30 mouse cellular contexts compared by ENCODE assay signal in genomic region chr5:102171808-102172207, GRCm38 (mm10).
A peak's percentile ranks its signal among the peaks of the same experiment; 100 is the strongest.
DNase-seq lines count a peak whose midpoint lies in the region; ATAC-seq lines count a peak whose summit lies in the region.
"Had no signal": no experiment of that assay in that cellular context is flagged by ENCODE, and none has a peak within 500 bp of the region (broad histone marks: within the 10 kb centered on the region; RNA-seq: fewer than 3 reads in every experiment).

No protein-coding gene starts in this region.

- H3K4me2 ChIP-seq in forebrain, embryonic 15.5 days (replicated peaks): no peak overlapping the region
- no peak overlapping the region for H3K4me2 ChIP-seq in forebrain, embryonic 11.5 days (ENCODE audit: low read depth, low read length, severe bottlenecking)
- no peak overlapping the region for H3K4me2 ChIP-seq in neural tube, embryonic 13.5 days
- H3K4me2 ChIP-seq: embryonic facial prominence, embryonic 13.5 days; heart, embryonic 12.5 days; limb, embryonic 15.5 days; lung, embryonic 14.5 days; midbrain, embryonic 13.5 days; neural tube, embryonic 12.5 days; stomach, embryonic 15.5 days had no signal

- H3K36me3 ChIP-seq in forebrain, embryonic 15.5 days: no peaks in the 10 kb centered on the region
- no peaks in the 10 kb centered on the region for H3K36me3 ChIP-seq in forebrain, embryonic 11.5 days (ENCODE audit: control insufficient read depth, insufficient read depth, low read length)
- H3K36me3 ChIP-seq in neural tube, embryonic 13.5 days: no peaks in the 10 kb centered on the region
- H3K36me3 ChIP-seq: embryonic facial prominence, embryonic 13.5 days; heart, embryonic 12.5 days; hindbrain, embryonic 10.5 days; limb, embryonic 15.5 days; midbrain, embryonic 13.5 days; neural tube, embryonic 12.5 days; stomach, embryonic 15.5 days had no signal

- no peaks in the 10 kb centered on the region for H3K9me3 ChIP-seq in forebrain, embryonic 15.5 days
- H3K9me3 ChIP-seq in forebrain, embryonic 11.5 days (ENCODE audit: control insufficient read depth, low read length): no peaks in the 10 kb centered on the region
- H3K9me3 ChIP-seq in neural tube, embryonic 13.5 days: no peaks in the 10 kb centered on the region
- H3K9me3 ChIP-seq: embryonic facial prominence, embryonic 13.5 days; heart, embryonic 12.5 days; hindbrain, embryonic 10.5 days; limb, embryonic 15.5 days; midbrain, embryonic 13.5 days; neural tube, embryonic 12.5 days; stomach, embryonic 15.5 days had no signal

- H3K4me1 ChIP-seq in forebrain, embryonic 15.5 days: 0 out of 2 replicates have a peak, but pooled peaks cover 4% of the 10 kb centered on the region
- H3K4me1 ChIP-seq in forebrain, embryonic 11.5 days (replicated peaks; ENCODE audit: control insufficient read depth, insufficient read depth, low read length): no peaks in the 10 kb centered on the region
- H3K4me1 ChIP-seq in neural tube, embryonic 13.5 days (replicated peaks): peaks cover 13% of the 10 kb centered on the region
- H3K4me1 ChIP-seq: heart, embryonic 12.5 days; midbrain, embryonic 13.5 days; neural tube, embryonic 12.5 days; stomach, embryonic 15.5 days had no signal

- 70% methylated on average over 2 of the region's 3 CpGs for WGBS in forebrain, embryonic 15.5 days
- WGBS in forebrain, embryonic 11.5 days: 92% methylated on average over 2 of the region's 3 CpGs
- 58% methylated on average over 2 of the region's 3 CpGs for WGBS in neural tube, embryonic 13.5 days

- ATAC-seq in forebrain, embryonic 15.5 days (replicated peaks): peak; percentile 92
- no peak for ATAC-seq in forebrain, embryonic 11.5 days (replicated peaks; ENCODE audit: low FRiP score)
- peak; percentile 63; the same call in 1 of the 2 replicates for ATAC-seq in neural tube, embryonic 13.5 days (ENCODE audit: low read depth)
- ATAC-seq: inflammation-experienced regulatory T-cells, adult 6 months; midbrain, embryonic 13.5 days had no signal

- no peaks in the 10 kb centered on the region for H3K27me3 ChIP-seq in forebrain, embryonic 15.5 days
- H3K27me3 ChIP-seq in forebrain, embryonic 11.5 days (ENCODE audit: control insufficient read depth, insufficient read depth, low read length): no peaks in the 10 kb centered on the region
- H3K27me3 ChIP-seq in neural tube, embryonic 13.5 days: no peaks in the 10 kb centered on the region
- H3K27me3 ChIP-seq: embryonic facial prominence, embryonic 13.5 days; heart, embryonic 12.5 days; limb, embryonic 15.5 days; midbrain, embryonic 13.5 days; neural tube, embryonic 12.5 days; stomach, embryonic 15.5 days had no signal

- H3K4me3 ChIP-seq in forebrain, embryonic 15.5 days: no peak overlapping the region
- no peak overlapping the region for H3K4me3 ChIP-seq in forebrain, embryonic 11.5 days (ENCODE audit: low read depth, low read length)
- no peak overlapping the region for H3K4me3 ChIP-seq in neural tube, embryonic 13.5 days
- H3K4me3 ChIP-seq: embryonic facial prominence, embryonic 13.5 days; heart, embryonic 12.5 days; hindbrain, embryonic 10.5 days; limb, embryonic 15.5 days; midbrain, embryonic 13.5 days; neural tube, embryonic 12.5 days; stomach, embryonic 15.5 days had no signal

- DNase-seq in forebrain, embryonic 11.5 days (ENCODE audit: low spot score): no peak
- no peak for DNase-seq in neural tube, embryonic 10.5 days (ENCODE audit: extremely low spot score, low spot score)
- peak; percentile 20 to 33 for DNase-seq in layer of hippocampus, adult 8-10 months (ENCODE audit: low spot score in 2 of 2)
- DNase-seq in retina, postnatal 1 day: peak; percentile 42
- DNase-seq in heart, adult 18-20 months: no peak
- no peak for DNase-seq in cerebellum, adult 18-20 months
- DNase-seq: adrenal gland, postnatal 36 days; cerebellum, adult 11-12 months; cerebellum, postnatal 25 days; gastrocnemius, postnatal 14 days; heart, adult 11 months; heart, postnatal 10 days; kidney, adult 2 months; left cerebral cortex, postnatal 4 days; lung, embryonic 14.5 days; right cerebral cortex, postnatal 4 days; thymus, adult 18-20 months; thymus, postnatal 4 days had no signal

- H3K27ac ChIP-seq in forebrain, embryonic 15.5 days (replicated peaks): peak overlapping the region; percentile 33; the same call in 1 of the 2 replicates
- no peak overlapping the region for H3K27ac ChIP-seq in forebrain, embryonic 11.5 days (ENCODE audit: low read depth, low read length)
- H3K27ac ChIP-seq in neural tube, embryonic 13.5 days (replicated peaks): no peak overlapping the region
- H3K27ac ChIP-seq: embryonic facial prominence, embryonic 13.5 days; hindbrain, embryonic 10.5 days; kidney, postnatal 0 days; limb, embryonic 15.5 days; liver, embryonic 14.5 days; midbrain, embryonic 13.5 days; neural tube, embryonic 12.5 days; stomach, embryonic 15.5 days had no signal

- no peak overlapping the region for H3K9ac ChIP-seq in forebrain, embryonic 15.5 days (replicated peaks)
- H3K9ac ChIP-seq in forebrain, embryonic 11.5 days (ENCODE audit: low read length): no peak overlapping the region
- H3K9ac ChIP-seq in neural tube, embryonic 13.5 days: no peak overlapping the region
- H3K9ac ChIP-seq: embryonic facial prominence, embryonic 13.5 days; heart, embryonic 12.5 days; limb, embryonic 15.5 days; liver, embryonic 14.5 days; lung, embryonic 14.5 days; midbrain, embryonic 13.5 days; neural tube, embryonic 12.5 days; stomach, embryonic 15.5 days had no signal

Comparison
In these comparisons a context has a peak if more than half of its experiments do, and no peak if none do; other contexts are left out.
1. DNase-seq: peak in layer of hippocampus, adult 8-10 months (2 of 2) and retina, postnatal 1 day (single experiment); none in forebrain, embryonic 11.5 days (single experiment), neural tube, embryonic 10.5 days (single experiment), heart, adult 18-20 months (0 of 2) and cerebellum, adult 18-20 months (0 of 2).